Mouse (Mus musculus): Measurements from ENCODE around the gene Cryab.

DNA sequence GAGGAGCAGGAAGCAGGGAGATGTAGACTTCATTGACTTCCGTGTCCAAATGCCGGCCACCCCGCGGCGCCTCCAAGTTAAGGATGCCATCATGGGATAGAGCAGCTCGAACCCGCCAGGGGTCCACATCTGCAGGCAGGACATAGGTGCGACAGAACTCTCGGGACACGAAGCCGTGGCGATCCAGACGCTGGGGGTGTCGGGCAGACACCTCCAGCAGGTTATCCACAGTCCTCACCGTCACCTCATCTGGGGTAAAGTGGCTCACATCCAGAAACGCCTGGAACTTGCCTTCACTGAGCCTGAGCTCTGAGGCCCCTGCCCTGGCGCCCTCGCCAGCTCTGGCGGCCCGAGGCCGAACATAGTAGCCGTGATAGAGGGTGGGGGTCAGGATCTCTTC lies at the start of gene Cryab:
- TF ChIP-seq CTCF (IDR thresholded peaks at IDR 0.05; ENCODE audit: insufficient read depth, low read length) (no peak), POLR2A (IDR thresholded peaks at IDR 0.05; ENCODE audit: borderline replicate concordance, extremely low read depth, low read depth, low read length) (no peak)
